Mouse (Mus musculus): ENCODE data around the gene Cep57. TPM values are rescaled to one million over a fixed set of nuclear protein-coding genes. Genes with fewer than 3 reads are reported as not detected.
A peak's percentile ranks its signal among the peaks of the same experiment; 100 is the strongest.

Gene Cep57
- total RNA-seq (2012; rRNA removed) (26.5 and 27.7 TPM in 2 replicates), total RNA-seq (2014; rRNA removed) (50.6 and 55.9 TPM in 2 replicates), polyA plus RNA-seq (2012; ENCODE audit: insufficient read length, low read depth) (49.4 and 50.1 TPM in 2 replicates)

GRCm38 (mm10) chr9:13826832-13827405 is at the start of gene Cep57:
Gene Cep57, minus strand, starts transcription at chr9:13827107.
- peak within 1 kb of the TSS; percentile 80 to 97 (median 91) for H3K4me3 ChIP-seq (replicated peaks in 1 of 3; ENCODE audit: low read depth in 2 of 3, low read length in 2 of 3, poor library complexity in 1 of 3)
- no peaks in the 10 kb centered on the region for H3K27me3 ChIP-seq (replicated peaks)
- peaks cover 8 to 50% of the 10 kb centered on the region in 2 experiments for H3K4me1 ChIP-seq (ENCODE audit: control insufficient read depth in 1 of 2, insufficient read depth in 2 of 2)
- peak within 1 kb of the TSS; percentile 97 for H3K9ac ChIP-seq (ENCODE audit: insufficient read depth, low read depth)
- peak within 1 kb of the TSS; percentile 57 for H3K27ac ChIP-seq (ENCODE audit: insufficient read depth, low read depth)
- peaks cover 48% of the 10 kb centered on the region for H3K79me2 ChIP-seq (replicated peaks; ENCODE audit: control insufficient read depth, extremely low read depth, insufficient read depth, poor library complexity, severe bottlenecking)
- peaks cover 15 to 31% of the 10 kb centered on the region in 2 experiments for H3K36me3 ChIP-seq (replicated peaks in 1 of 2; ENCODE audit: control insufficient read depth in 1 of 2, insufficient read depth in 1 of 2, low read length in 1 of 2)
- H3K4me2 ChIP-seq (ENCODE audit: insufficient read depth, low read depth, poor library complexity, severe bottlenecking): peak within 1 kb of the TSS; percentile 91; the same call in 1 of the 2 replicates
- TF ChIP-seq PAX5 (IDR thresholded peaks at IDR 0.05; ENCODE audit: low read length): no peak
- 0 out of 2 replicates have a peak, but pooled peaks have one; percentile 12 for TF ChIP-seq JUND (conservative IDR thresholded peaks at IDR 0.05; ENCODE audit: low read depth, low read length)
- TF ChIP-seq CHD1 (IDR thresholded peaks at IDR 0.05; ENCODE audit: low read depth, low read length): no peak
- TF ChIP-seq ELF1 (IDR thresholded peaks at IDR 0.05; ENCODE audit: low read depth, low read length): peak; percentile 72; the same call in 1 of the 2 replicates
- peak; percentile 65 for TF ChIP-seq TCF12 (IDR thresholded peaks at IDR 0.05; ENCODE audit: low read depth, low read length)
- TF ChIP-seq TBP (conservative IDR thresholded peaks at IDR 0.05; ENCODE audit: low read depth, low read length): peak; percentile 82
- TF ChIP-seq MEF2A (IDR thresholded peaks at IDR 0.05; ENCODE audit: borderline replicate concordance, low read depth, low read length): no peak; the same call in 1 of the 2 replicates
- TF ChIP-seq USF1 (IDR thresholded peaks at IDR 0.05; ENCODE audit: low read depth, low read length): no peak
- TF ChIP-seq HCFC1 (IDR thresholded peaks at IDR 0.05; ENCODE audit: low read depth, low read length): no peak
- TF ChIP-seq SIN3A (IDR thresholded peaks at IDR 0.05; ENCODE audit: low read length): peak; percentile 5; the same call in 1 of the 2 replicates
- peak; percentile 14; the same call in 1 of the 2 replicates for TF ChIP-seq JUN (IDR thresholded peaks at IDR 0.05; ENCODE audit: insufficient read depth, low read depth, low read length)
- no peak for TF ChIP-seq RCOR1 (conservative IDR thresholded peaks at IDR 0.05; ENCODE audit: low read depth, low read length)
- no peak for TF ChIP-seq RAD21 (IDR thresholded peaks at IDR 0.05; ENCODE audit: low read depth, low read length)
- no peak for TF ChIP-seq SMC3 (IDR thresholded peaks at IDR 0.05; ENCODE audit: low read depth, low read length)
- TF ChIP-seq MYC (IDR thresholded peaks at IDR 0.05; ENCODE audit: low read depth, low read length): no peak
- no peak for TF ChIP-seq CTCF (conservative IDR thresholded peaks at IDR 0.05 in 1 of 2, IDR thresholded peaks at IDR 0.05 in 1 of 2; ENCODE audit: low read depth in 2 of 2, low read length in 2 of 2)
- no peak for TF ChIP-seq E2F4 (IDR thresholded peaks at IDR 0.05; ENCODE audit: insufficient replicate concordance, low read depth, low read length)
- no peak for TF ChIP-seq GABPA (IDR thresholded peaks at IDR 0.05; ENCODE audit: insufficient replicate concordance, low read depth, low read length)
- no peak for TF ChIP-seq POLR2AphosphoS2 (IDR thresholded peaks at IDR 0.05; ENCODE audit: low read depth, low read length)
- TF ChIP-seq MXI1 (IDR thresholded peaks at IDR 0.05; ENCODE audit: low read depth, low read length): peak; percentile 63; the same call in 1 of the 2 replicates
- peak; percentile 50; the same call in 1 of the 2 replicates for TF ChIP-seq BHLHE40 (IDR thresholded peaks at IDR 0.05; ENCODE audit: low read depth, low read length)
- peak; percentile 52; the same call in 1 of the 2 replicates for TF ChIP-seq NRF1 (IDR thresholded peaks at IDR 0.05; ENCODE audit: low read depth, low read length)
- no peak for TF ChIP-seq ETS1 (conservative IDR thresholded peaks at IDR 0.05; ENCODE audit: low read depth, low read length)
- TF ChIP-seq POLR2A (IDR thresholded peaks at IDR 0.05; ENCODE audit: low read depth, low read length): peak; percentile 91
- no peak for TF ChIP-seq ZNF384 (IDR thresholded peaks at IDR 0.05; ENCODE audit: low read depth, low read length)
- no peak for TF ChIP-seq IRF4 (IDR thresholded peaks at IDR 0.05; ENCODE audit: low read depth, low read length)
- peak; percentile 99 for DNase-seq (ENCODE audit: extremely low read depth)
- in situ Hi-C loops (cut with MboI; ENCODE audit: low pct_ligation_motif_present, low pct_unique_long_range_greater_than_20kb, low sequenced_read_pairs): no loop called here
- no peaks in the 10 kb centered on the region for H3K9me3 ChIP-seq (replicated peaks; ENCODE audit: low read length)
- dilution Hi-C loops (cut with MboI; ENCODE audit: extremely low pct_ligation_motif_present, extremely low pct_unique_long_range_greater_than_20kb, low sequenced_read_pairs): no loop called here
